Mouse (Mus musculus) brain, adult 2 months (tissue): Measurements from ENCODE around the gene Mdga1.
A peak's percentile ranks its signal among the peaks of the same experiment; 100 is the strongest.

Experiments
- DNase-seq: peaks from one replicate; pipeline ENCODE4 v3.0.0; 2011; ENCODE audit warnings: low read depth, low spot score

The Mdga1 gene

GRCm38 (mm10) chr17:29844949-29845348, 124.9 kb downstream of the Mdga1 start:
- DNase-seq, result no peak

GRCm38 (mm10) chr17:29843419-29844162, 126.3 kb downstream of the Mdga1 start:
- DNase-seq, result no peak

- DNase-seq, result no peak
These were observed 127.9 kb downstream of the Mdga1 start for GRCm38 (mm10) chr17:29841781-29842690.

- no peak for DNase-seq
These were observed 131.9 kb downstream of the Mdga1 start for GRCm38 (mm10) chr17:29838029-29838428.

GRCm38 (mm10) chr17:29837441-29837840, 132.4 kb downstream of the Mdga1 start:
- no peak for DNase-seq

- DNase-seq, result peak; percentile 95
These were observed 135.1 kb downstream of the Mdga1 start for GRCm38 (mm10) chr17:29834768-29835167.

- DNase-seq, result no peak
These were observed 135.6 kb downstream of the Mdga1 start for GRCm38 (mm10) chr17:29834333-29834732.

GRCm38 (mm10) chr17:29831696-29832095, 138.2 kb downstream of the Mdga1 start:
- DNase-seq, result no peak

GRCm38 (mm10) chr17:29829136-29829535, 140.8 kb downstream of the Mdga1 start:
- no peak for DNase-seq

- DNase-seq, result no peak
These were observed 142.3 kb downstream of the Mdga1 start for GRCm38 (mm10) chr17:29827602-29828001.

- no peak for DNase-seq
These were observed 145.3 kb downstream of the Mdga1 start for GRCm38 (mm10) chr17:29824512-29825120.

- DNase-seq, result peak; percentile 78
These were observed 145.7 kb downstream of the Mdga1 start for GRCm38 (mm10) chr17:29824208-29824509.

- DNase-seq, result peak; percentile 90
These were observed 146.3 kb downstream of the Mdga1 start for GRCm38 (mm10) chr17:29823439-29824207.

GRCm38 (mm10) chr17:29819608-29820007, 150.3 kb downstream of the Mdga1 start:
- no peak for DNase-seq

GRCm38 (mm10) chr17:29818989-29819388, 150.9 kb downstream of the Mdga1 start:
- DNase-seq, result peak; percentile 71

- no peak for DNase-seq
These were observed 151.5 kb downstream of the Mdga1 start for GRCm38 (mm10) chr17:29818264-29818945.

- no peak for DNase-seq
These were observed 155.1 kb downstream of the Mdga1 start for GRCm38 (mm10) chr17:29814758-29815157.

- DNase-seq, result no peak
These were observed 156.6 kb downstream of the Mdga1 start for GRCm38 (mm10) chr17:29813328-29813727.

- no peak for DNase-seq
These were observed 166.3 kb downstream of the Mdga1 start for GRCm38 (mm10) chr17:29803545-29803944.

GRCm38 (mm10) chr17:29801358-29801757, 168.5 kb downstream of the Mdga1 start:
- DNase-seq, result peak; percentile 61

- DNase-seq, result no peak
These were observed 169.8 kb downstream of the Mdga1 start for GRCm38 (mm10) chr17:29800096-29800455.
